Mouse (Mus musculus): Measurements from ENCODE around the gene Adora1.

Gene Adora1

DNA sequence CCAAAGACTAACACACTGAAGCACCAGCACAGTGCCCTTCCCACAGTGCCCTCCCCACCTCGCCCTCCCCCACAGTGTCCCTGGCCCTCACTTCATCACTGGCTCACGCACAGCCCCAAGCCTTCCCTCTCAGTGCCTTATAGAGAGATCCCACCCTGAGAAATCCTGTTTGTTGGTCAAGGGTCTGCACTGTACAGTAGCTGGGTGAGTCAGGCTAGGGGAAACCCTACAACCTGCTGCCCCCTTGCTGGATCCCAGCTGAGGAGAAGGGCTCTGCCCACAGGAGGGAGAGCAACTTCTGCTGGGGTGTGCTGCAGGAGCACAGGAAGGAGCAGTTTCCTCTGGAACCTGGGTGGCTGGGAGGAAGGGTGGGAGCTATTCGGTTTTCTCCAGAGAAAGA, 911 bp upstream of the Adora1 start:
- no peak for DNase-seq

DNA sequence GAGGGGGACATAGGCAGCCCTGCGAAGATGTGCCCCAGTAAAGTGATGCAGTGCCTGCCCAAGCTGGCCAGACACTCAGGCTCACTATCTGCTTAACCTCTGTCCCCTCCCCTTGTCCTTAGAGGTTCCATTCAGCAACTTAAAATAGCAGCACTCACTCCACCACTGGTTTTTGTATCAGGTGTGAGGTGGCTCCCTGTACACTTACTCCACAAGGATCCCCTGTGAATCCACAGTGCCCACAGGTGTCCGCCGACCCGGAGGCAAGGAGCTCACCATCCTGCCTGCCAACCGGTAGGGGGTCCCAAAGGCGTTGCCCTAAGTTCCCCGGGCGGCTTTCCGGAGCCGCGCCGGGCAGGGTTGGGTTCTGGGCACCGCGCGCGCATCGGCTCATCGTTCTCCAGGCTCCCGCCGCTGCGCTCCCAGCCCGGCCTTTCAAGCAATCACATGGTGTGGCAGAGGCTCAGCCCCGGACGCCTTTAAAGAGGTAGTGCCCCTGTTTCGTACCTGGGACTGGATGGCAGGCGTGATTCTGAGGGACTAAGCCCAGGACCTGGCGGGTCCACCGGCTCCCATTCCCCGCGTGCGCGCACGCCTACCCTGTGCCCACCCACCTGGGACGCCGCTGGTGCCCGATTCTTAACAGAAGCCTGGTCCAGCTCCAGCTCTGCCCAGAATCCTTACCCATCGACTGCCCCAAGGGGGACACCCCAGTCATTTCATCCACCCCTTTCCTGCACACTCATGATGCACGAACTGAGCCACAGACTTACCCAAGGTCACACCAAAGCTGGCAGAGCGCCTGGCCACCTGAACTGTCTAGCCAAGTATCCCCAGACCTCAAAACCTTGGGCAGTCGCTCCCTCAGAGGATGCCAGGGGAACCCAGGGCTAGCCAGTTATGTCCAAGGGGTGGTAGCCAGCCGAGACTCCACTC, 508 bp downstream of the Adora1 start:
- DNase-seq: peak; percentile 79

DNA sequence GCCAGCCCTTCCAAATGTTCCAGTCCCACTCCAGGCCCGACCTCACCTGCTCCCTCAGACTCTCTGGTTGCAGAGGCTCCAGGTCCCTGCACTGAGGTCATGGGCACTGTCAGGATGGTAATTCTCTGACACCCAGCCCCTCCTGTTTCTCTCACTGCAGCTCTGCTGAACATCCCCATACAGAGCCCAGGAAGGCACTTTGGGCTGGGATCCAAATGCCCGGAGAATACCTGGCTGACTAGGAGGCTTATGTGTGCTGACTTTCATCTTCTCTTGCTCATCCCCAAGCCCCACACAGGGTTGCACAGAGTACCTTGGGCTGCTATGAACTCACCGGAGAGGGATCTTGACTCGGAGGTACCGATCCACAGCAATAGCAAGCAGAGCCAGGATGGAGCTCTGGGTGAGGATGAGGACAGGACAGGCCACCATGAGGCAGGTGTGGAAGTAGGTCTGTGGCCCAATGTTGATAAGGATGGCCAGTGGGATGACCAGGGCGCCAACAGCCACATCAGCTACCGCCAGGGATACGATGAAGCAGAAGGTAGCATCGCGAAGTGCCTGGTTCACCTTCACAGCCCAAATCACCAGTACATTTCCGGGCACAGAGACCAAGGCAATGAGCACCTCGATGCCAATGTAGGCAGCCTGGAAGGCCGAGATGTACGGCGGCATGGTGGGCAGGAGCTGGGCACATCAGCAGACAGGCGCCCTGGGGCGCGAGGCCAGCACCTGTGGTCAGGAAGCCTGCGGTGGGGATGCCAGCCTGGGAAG, 1.4 kb downstream of the Adora1 start:
- no peak for DNase-seq

DNA sequence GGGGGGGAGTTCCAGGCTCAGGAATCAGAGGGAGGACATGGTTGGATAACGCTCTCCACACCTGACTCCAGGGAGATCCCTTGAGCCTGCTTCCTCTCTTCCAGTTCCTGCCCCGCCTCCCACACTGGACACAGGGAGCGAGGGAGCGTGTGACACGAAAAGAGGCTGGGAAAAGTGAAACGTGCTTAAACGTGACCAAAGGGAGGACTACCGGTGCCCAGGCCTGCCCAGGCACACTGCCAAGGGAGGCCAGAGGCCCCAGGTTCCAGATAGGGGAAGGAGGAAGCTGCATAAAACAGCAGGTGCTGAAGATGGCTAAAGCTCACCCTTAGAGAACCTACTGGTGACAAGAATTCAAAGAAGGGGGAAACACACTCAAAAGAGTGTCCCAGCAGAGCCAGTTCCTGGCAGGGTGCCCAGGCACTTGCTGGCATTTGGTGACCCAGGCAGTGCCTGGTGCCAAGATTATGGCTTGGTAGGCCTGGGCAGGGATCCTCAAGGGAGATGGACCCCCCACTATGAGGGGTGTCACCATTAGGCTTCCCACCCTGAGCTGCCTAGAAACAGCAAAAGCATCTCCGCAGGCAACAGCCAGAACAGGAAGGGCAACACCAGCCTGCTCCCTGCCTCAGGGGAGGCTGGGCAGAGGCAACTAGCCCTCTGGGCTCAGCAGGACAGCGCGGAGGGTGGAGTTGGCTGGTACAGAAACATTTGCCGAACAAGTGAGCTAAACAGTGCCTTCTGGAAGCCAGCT, 2.3 kb downstream of the Adora1 start:
- peak; percentile 73 for DNase-seq

DNA sequence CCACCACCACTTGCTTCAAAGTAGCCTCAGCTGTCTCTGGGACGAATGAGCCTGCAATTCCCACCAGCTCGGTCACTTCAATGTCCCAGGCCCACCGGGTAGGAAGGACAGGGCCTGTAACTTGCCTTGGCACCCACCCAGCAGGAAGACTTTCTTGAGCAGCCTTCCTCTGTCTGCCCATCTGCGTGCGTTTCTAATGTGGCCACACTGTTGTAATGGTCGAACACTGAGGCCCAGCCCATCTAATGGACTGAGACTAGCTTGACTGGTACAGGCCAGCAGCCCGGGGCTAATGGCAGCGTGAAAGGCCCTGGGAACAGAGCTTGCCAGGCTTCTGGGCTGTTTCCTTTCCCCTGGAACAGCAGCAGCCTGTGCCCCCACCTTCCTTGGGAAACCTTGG, 2.9 kb downstream of the Adora1 start:
- no peak for DNase-seq

DNA sequence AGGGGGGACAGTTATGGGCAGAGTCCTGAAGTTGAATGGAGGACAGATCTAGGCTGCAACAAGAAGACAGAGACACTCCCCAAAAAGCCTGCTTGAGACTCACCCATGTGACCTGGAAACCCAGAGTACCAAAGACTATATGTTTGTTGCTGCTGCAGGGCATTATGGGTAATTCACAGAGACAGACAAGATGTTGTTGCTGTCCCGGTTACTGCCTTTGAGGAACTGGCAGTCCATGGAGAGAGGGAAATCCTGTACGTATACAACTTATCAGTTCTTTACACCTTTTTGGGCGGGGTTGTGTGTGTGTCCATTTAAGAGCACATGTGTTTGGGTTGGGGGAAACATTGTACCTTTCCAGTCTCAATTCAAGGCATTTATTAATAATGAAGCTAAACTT, 3.5 kb downstream of the Adora1 start:
- DNase-seq: no peak

DNA sequence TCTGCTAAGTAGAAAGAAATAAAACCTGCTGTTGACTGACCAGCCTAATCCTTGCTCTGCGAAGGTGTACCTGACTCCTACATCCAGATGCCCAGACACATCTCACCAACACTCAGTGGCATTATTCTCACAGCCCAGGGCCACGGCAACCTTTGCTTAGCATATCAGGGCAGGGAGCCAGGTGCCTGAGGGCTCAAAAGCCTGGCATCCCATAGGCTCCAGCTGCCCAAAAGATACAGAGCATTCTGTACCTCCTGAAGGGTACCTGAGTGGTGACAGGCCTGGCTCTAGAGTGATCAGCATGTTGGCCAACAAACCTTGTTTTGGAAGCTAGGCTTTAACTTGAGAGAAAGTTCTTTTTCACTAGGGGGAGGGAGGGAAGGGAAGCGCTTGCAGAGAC, 4.0 kb downstream of the Adora1 start:
- DNase-seq: no peak

DNA sequence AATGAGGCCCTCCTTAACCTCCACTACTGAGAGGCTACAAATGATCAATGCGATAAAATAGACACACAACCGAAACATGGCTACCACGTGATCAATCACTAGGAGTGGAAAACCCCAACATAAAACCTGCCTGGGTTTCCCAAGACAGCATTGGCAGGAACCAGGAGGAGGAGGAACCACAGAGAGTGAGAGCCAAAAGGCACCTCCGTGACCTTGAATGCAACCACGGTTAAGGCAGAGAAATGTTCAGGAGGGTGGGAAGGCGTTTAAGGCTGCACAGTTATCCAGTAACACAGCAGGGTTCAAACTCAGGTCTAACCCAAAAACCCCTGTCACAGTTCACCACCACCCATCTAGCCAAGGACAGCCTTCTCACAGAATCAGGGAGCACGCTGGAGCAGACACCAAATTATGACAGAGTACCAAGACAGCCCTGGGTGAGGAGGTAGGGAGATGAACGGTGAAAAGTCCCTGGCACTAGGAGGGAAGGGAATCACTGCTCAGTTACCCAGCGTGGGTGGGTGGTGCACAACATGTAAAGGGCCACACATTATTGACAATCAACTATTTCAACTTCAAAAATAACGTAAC, 4.5 kb downstream of the Adora1 start:
- DNase-seq: no peak

DNA sequence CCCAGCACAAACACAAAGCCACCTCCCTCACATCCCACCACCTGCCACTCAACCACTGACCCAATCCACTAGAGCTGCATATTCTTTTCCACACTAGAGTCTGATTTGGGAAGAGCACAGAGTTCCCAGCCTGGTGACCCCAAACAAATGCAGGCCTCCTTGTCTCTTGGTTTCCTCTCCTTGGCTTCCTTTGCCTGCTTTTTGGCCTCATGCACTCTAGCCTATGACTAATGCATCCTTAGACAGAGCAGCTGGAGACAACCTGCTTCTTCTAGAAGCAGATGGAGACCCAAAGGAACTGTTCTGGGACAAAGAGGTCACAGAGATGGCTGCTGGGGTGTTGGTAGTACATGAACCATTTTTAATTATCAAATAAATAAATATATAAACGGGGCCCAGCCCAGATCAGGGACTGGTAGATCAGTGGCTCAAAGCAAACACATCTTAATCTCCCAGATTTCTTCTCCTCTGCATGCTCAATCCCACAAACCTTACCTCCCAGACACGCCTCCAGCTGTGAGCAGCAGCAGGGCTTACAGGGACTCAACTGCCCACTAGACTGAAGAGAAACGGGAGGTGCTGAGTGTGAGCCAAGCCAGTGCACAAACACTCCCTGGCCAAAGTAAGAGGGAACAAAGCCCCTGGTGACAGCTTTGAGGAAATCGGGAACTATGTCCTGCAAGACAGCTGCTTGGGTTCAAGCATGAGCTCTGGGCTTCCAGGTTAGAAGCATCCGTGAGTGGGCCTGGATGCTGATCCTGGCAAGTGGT, 5.2 kb downstream of the Adora1 start:
- no peak for DNase-seq

DNA sequence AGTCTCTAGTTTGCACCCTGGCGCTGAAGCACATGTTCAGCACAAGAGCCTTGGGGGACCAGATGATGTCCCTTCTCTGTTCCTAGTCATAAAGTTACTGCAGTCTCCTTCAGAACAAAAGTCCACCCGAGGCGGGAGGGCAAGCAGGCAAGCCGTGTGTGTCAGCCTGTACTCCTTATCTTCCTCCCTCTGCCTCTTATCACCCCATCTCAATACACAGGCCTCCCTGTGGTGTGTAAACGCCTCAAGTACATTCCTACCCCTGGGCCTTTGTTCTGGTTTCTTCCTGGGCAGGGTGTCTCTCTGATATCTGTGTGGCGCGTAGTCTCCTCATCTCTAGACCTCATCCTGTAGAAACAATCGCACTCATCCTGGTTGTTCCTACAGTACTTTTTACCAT, 8.5 kb downstream of the Adora1 start:
- no peak for DNase-seq

DNA sequence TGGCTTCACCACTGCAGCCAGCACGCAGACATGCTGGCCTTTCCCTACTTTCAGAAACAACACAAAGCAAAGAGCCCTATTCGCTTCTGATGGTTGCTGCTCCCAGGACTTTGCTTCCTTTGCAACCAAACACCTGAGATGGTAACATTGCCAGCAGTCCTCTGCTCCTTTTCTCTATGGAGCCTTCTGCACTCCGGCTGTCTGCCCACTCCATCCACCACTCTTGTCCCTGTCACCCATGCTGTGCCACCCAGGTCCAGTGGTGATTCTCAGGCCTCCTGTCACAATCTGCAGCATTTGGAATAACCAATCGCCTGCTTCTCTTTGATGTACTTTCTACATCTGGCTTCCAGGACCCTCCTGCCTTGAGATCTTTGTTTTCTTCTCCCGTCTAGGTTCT, 9.9 kb downstream of the Adora1 start:
- DNase-seq: no peak

DNA sequence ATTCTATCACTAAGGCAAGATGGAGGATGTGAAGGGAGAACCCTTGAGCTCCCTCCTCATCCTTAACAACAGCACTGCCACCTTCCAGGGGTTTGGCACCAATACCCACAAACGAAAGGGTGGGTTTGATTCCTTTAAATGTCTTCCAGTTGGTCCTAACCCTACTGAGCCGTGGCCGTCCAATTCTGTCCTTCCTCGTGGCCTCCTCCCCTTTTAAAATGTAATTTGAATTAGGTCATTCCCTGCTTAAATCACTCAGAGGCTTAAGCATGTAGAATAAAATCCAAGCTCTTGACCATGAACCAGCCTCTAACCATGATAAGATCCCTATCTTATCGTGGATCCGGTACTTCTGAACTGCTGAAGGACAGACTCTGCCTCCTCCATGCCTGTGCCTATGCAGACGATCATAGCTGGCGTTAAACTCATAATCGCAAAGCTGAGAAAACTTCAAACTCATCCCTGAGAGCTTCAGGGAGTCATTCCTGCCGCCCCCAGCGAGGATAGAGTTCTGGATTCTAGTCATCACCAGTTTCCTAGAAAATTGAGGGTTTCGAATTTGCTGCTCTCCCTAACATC, 10.5 kb downstream of the Adora1 start:
- DNase-seq: no peak

DNA sequence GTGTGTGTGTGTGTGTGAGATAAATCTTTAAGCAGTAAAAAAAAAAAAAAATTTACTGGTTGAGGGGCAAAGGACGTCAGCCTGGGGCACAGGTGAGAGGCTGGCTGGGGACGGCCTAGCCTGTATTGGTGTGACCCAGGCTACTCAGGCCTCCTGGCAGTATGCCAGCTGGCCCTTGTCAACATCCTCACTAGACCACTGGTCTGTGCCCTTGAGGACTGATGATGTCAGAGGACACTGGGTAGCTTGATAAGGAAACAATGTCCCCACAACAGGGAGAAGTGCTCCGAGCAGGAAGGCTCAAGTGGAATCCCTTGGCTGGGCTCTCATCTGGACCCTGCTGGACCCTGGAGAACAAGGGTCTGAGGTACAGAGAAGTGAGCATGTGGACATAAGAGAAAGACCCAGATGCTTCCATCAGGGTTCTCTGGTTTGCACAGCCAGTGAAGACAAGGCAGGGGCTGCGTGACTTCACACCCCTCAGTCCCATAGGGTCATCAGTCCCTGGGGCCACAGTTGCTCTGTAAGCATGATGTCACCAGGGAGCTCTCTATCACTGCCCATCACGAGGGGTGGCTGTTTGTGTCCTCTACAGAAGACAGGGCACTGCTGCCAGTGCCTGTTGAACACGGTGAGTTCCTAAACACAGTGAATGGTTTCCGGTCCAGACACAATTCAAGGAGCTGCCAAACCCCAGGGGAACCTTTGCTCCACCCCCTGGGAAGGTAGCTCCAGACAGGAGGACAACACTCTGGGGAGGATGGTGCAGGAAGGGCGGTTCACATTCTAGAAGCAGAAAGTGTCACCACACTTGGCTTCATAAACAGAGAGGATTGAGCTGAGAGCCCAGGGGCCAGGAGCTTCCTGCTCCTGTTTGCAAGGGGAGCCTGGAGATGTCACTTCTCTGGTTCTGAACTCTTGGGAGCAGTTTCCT, 12.8 kb downstream of the Adora1 start:
- no peak for DNase-seq

DNA sequence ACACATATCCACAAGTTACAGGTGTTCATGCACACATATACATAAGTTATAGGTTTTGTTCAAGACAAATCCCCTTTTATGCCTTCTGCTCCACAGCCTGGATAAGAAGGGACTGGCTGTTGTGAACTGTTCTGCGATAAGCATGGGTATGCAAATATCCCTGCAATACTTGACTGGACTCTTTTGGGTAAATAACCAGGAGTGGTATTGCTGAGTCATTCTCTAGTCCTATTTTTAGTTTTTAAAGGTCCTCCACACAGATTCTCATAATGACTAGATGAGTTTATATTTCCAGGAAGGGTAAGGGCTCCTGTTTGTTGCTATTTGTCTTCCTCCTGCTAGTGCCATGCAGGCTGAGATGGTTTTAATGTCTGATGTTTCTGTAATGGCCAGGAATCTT, 14.1 kb downstream of the Adora1 start:
- DNase-seq: no peak

DNA sequence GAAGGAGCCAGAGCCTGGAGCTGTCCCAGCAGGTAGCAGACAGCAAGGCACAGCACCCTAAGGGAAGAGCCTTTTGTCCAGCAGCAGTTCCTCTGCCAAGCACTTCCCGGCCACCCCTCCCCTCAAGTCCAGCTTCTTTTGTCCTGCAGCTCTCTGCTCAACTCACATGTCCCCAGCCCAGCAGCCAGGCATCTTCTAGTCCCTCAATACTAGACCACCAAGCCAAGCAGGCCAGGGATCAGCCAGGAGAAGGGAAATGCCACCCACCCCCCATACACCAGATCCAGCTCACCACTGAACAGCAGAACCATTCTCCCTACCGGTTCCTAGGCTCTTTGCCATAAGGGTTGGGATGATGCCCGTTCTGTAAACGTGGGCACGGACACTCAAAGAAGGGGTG, 15.6 kb downstream of the Adora1 start:
- DNase-seq: no peak

DNA sequence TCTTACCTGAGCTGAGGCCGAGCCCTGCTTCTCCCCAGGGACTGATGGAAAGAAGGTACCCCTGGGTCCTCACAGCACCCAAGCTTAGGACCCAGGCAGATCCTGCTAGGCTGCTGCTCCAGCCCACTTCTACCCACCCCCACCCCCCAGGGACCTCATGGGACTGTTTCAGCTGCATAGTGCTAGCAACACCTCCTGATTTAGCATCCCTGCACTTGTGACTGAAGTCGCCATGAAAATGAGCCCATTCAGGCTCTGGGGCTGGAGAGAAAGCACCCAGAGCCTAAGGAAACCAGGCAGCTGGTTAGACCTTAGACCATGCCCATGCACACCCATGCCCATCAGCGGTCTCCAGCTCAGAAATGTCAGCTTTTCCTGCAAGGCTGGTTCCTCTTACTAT, 17.3 kb downstream of the Adora1 start:
- DNase-seq: no peak

DNA sequence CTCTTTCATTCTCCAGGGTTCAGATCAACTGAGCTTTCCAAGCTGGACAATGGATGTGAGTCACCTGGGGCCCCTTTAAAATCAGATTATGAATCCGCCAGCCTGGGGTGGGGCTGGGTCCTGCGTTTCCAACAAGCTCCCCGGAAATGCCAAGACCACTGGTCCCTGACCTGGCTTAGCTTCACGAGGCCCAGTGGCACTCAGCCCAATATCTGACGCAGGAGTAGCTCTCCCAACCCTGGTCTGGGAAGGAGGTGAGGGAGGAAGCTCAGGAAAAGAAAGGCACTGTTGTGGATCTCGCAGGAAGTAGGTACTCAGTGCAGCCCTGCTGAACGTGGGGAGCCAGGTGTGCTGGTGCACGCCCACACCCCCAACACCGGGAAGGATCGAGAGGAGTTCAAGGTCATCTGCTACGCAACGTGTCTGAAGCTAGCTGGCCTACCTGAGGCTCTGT, 18.2 kb downstream of the Adora1 start:
- DNase-seq: no peak

DNA sequence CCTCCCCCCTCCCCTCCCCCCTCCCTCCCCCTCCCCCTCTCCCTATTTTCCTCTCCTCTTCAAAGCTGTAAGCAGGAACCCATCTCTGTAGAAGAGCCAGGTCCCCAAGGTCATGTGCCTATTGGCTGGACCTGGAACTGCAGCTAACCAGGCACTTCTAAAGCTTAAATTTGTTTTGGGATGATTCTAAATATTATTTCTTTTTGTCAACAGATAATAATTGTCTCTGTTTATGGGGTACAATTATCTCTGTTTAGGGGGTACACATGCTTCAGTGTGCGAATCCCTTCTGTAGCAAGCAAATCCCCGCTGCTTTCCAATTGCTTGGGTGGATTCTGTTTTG, 18.6 kb downstream of the Adora1 start:
- DNase-seq: no peak

DNA sequence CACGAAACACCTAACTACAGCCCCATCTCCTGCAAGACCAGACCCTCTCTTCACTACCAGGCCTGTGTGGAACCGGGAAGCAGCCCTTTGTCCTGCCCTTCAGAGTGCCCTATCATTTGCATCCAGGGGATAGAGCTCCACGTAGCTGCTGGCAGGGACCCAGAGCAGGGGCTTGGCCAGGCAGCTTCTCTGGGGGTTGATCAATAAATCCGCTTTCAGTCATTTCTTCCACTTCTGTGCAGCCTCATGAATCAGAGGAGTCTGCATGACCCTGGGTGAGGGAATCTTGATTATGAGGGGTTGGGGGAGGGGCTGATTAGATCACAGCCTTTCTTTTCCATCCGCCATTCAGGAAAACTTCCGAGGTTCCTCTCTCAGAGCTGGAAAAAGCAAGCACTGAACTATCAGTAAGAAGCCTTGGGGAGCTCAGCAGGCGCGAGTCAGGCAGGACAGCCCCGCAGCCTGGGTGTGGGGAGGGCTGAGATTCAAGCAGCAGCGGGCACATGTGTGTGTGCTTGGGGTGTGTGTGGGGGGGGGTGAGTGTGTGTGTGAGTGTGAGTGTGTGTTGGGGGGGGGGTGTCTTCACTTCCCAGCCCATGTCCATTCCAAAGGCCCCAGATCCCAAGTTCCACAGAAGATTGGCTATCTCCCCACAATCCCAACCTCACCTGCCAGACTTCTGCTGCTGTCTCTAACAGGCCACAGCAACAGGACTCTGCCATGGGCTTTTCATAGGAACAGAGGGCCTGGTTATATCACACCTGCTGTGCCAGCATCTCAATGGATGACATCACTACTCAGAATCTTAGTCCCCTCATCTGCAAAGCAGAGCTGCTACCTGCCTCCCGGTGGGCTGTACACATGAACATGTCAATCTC, 19.2 kb downstream of the Adora1 start:
- DNase-seq: no peak

DNA sequence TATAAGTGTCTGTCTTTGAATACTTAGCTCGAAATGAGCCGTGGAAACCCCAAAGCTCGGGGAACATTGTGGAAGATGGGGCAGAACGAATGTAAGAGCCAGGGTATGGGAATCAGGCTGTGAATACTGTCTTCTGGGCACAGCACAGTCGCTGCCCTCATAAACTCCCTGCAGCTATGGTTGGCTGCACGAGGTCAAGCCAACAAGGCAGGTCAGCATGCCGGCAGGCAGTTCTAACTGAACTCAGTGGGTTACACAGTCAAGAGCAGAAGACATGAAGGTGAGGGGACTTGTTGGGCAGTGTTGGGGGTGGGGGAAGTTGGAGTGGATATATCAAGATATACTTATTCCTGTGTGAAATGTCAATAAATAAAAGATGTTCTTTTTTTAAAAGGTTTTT, 20.2 kb downstream of the Adora1 start:
- DNase-seq: no peak
